Mouse (Mus musculus): ENCODE results near the gene Ano7. TPM values are rescaled to one million over a fixed set of nuclear protein-coding genes. Genes with fewer than 3 reads are reported as not detected.

Ano7 gene
- total and polyA plus RNA-seq, 2 experiments from 2014 or later: 2.2 to 3.0 TPM

DNA sequence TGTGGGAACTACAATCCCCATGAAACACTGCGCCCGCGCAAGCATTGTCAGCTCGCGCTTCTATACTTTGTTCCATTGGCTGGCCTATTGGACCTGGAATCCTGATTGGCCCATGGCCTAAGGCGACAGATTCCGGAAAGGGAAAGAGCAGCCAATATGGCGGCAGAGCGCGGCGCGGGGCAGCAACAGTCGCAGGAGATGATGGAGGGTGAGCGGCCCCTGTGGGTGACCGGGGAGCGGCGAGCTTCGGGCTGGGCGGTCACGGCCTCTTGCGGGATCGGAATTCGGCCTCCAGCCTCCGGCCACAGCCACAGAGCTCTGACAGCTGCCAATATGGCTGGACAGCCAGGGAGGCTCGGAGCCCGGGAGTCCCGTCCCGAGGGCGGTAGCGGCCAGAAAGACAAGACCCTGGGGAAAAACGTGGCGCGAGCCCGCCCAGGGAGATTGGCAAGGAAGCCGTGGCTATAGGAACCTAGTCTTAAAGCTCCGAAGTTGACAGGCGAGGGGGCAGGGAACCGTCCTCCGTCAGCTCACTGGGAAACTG lies 30.2 kb upstream of the Ano7 start:
- no peaks in the 10 kb centered on the region for H3K9me3 ChIP-seq (ENCODE audit: low read length)
- ATAC-seq (ENCODE audit: low FRiP score) (peak; percentile 98), DNase-seq (ENCODE audit: low spot score) (peak; percentile 99)
- peak overlapping the region; percentile 82 for H3K4me3 ChIP-seq (ENCODE audit: low read depth, low read length)
- 0 out of 2 replicates have a peak, but pooled peaks cover 5% of the 10 kb centered on the region for H3K4me1 ChIP-seq (ENCODE audit: insufficient read depth, low read length)
- peak overlapping the region; percentile 49; the same call in 1 of the 2 replicates for H3K27ac ChIP-seq (ENCODE audit: low read depth, low read length)
- no peaks in the 10 kb centered on the region for H3K27me3 ChIP-seq (ENCODE audit: insufficient read depth, low read length)
- peaks cover 12% of the 10 kb centered on the region; the same call in 1 of the 2 replicates for H3K36me3 ChIP-seq (ENCODE audit: insufficient read depth, low read length)
- H3K4me2 ChIP-seq (ENCODE audit: low read depth, low read length, poor library complexity, severe bottlenecking): peak overlapping the region; percentile 93
- peak; percentile 65 for TF ChIP-seq CTCF (IDR thresholded peaks at IDR 0.05)
- WGBS: 1% methylated on average over 38 of the region's 39 CpGs
- peak overlapping the region; percentile 77 for H3K9ac ChIP-seq (replicated peaks; ENCODE audit: low read length, poor library complexity, severe bottlenecking)

DNA sequence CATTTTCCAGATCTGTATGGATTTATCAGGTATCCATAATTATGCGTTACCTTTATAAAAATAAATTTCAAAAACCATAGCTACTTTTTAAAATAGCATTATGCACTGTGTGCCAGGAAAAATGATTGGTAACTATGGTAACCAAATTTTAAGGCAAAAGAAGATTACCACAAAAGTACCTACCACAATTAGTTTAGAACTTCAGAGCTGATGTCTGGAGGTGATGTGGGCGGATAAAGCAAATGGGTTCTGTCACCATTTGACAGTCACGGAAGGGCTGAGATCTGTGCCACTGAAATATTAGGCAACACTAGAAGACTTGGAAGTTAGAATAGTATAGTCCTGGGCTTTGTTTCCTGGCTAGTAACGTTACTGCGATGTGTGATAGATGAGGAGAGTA lies 26.6 kb upstream of the Ano7 start:
- WGBS: 96% methylated on average over 5 of the region's 5 CpGs

GRCm38 (mm10) chr1:93349701-93350100 lies 24.0 kb upstream of the Ano7 start:
- peaks cover 53% of the 10 kb centered on the region for H3K36me3 ChIP-seq (ENCODE audit: insufficient read depth, low read length)

More for the DNA sequence above, 26.6 kb upstream of the Ano7 start:
- H3K27me3 ChIP-seq (ENCODE audit: insufficient read depth, low read length): no peaks in the 10 kb centered on the region
- H3K4me3 ChIP-seq (ENCODE audit: low read depth, low read length): no peak overlapping the region
- H3K9me3 ChIP-seq (ENCODE audit: low read length): no peaks in the 10 kb centered on the region
- 0 out of 2 replicates have a peak, but pooled peaks cover 5% of the 10 kb centered on the region for H3K4me1 ChIP-seq (ENCODE audit: insufficient read depth, low read length)
- no peak overlapping the region for H3K4me2 ChIP-seq (ENCODE audit: low read depth, low read length, poor library complexity, severe bottlenecking)
- ATAC-seq (ENCODE audit: low FRiP score) (no peak), DNase-seq (ENCODE audit: low spot score) (no peak)
- TF ChIP-seq CTCF (IDR thresholded peaks at IDR 0.05): no peak
- peaks cover 31% of the 10 kb centered on the region for H3K36me3 ChIP-seq (ENCODE audit: insufficient read depth, low read length)
- no peak overlapping the region for H3K9ac ChIP-seq (replicated peaks; ENCODE audit: low read length, poor library complexity, severe bottlenecking)
- no peak overlapping the region for H3K27ac ChIP-seq (ENCODE audit: low read depth, low read length)

DNA sequence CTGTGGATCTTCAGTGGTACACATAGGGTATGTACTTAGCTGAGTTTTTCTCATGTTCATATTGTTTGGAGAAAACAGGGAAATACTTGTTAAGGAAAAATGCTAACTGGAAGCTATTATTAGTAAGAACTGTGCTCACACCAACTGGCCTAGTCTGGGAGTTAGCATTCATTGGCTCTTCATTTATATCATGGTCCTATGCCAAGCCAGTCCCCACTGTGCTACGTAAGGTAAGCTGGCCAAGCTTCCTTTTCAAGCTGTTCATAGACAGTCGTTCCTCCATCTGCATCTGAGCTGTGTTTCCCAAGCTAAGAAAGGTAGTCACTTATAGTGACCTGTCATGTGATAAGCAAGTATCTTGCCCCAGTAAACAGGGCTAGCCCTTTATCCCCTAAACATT lies 21.0 kb upstream of the Ano7 start:
- WGBS: 98% methylated on average over 2 of the region's 2 CpGs
- Histone ChIP-seq H3K4me1 (ENCODE audit: insufficient read depth, low read length) (no peaks in the 10 kb centered on the region), H3K9ac (replicated peaks; ENCODE audit: low read length, poor library complexity, severe bottlenecking) (no peak overlapping the region), H3K27ac (ENCODE audit: low read depth, low read length) (no peak overlapping the region), H3K36me3 (ENCODE audit: insufficient read depth, low read length) (peaks cover 67% of the 10 kb centered on the region), H3K4me3 (ENCODE audit: low read depth, low read length) (no peak overlapping the region), H3K9me3 (ENCODE audit: low read length) (no peaks in the 10 kb centered on the region), H3K27me3 (ENCODE audit: insufficient read depth, low read length) (no peaks in the 10 kb centered on the region), H3K4me2 (ENCODE audit: low read depth, low read length, poor library complexity, severe bottlenecking) (no peak overlapping the region)
- DNase-seq (ENCODE audit: low spot score) (no peak), ATAC-seq (ENCODE audit: low FRiP score) (no peak)
- no peak for TF ChIP-seq CTCF (IDR thresholded peaks at IDR 0.05)

More at GRCm38 (mm10) chr1:93349701-93350100, 24.0 kb upstream of the Ano7 start:
- H3K4me1 ChIP-seq (ENCODE audit: insufficient read depth, low read length): no peaks in the 10 kb centered on the region
- H3K27ac ChIP-seq (ENCODE audit: low read depth, low read length): no peak overlapping the region
- no peak for ATAC-seq (ENCODE audit: low FRiP score)
- H3K27me3 ChIP-seq (ENCODE audit: insufficient read depth, low read length): no peaks in the 10 kb centered on the region
- no peak overlapping the region for H3K4me2 ChIP-seq (ENCODE audit: low read depth, low read length, poor library complexity, severe bottlenecking)
- H3K9me3 ChIP-seq (ENCODE audit: low read length): no peaks in the 10 kb centered on the region
- TF ChIP-seq CTCF (IDR thresholded peaks at IDR 0.05): no peak
- no peak for DNase-seq (ENCODE audit: low spot score)
- H3K9ac ChIP-seq (replicated peaks; ENCODE audit: low read length, poor library complexity, severe bottlenecking): no peak overlapping the region
- WGBS: 70% methylated on average over 4 of the region's 4 CpGs
- no peak overlapping the region for H3K4me3 ChIP-seq (ENCODE audit: low read depth, low read length)

- no peak overlapping the region for H3K4me3 ChIP-seq (ENCODE audit: low read depth, low read length)
- H3K27me3 ChIP-seq (ENCODE audit: insufficient read depth, low read length): no peaks in the 10 kb centered on the region
- H3K4me2 ChIP-seq (ENCODE audit: low read depth, low read length, poor library complexity, severe bottlenecking): no peak overlapping the region
- H3K27ac ChIP-seq (ENCODE audit: low read depth, low read length): no peak overlapping the region
- no peaks in the 10 kb centered on the region for H3K4me1 ChIP-seq (ENCODE audit: insufficient read depth, low read length)
- H3K9me3 ChIP-seq (ENCODE audit: low read length): no peaks in the 10 kb centered on the region
- WGBS: 86% methylated on average over 4 of the region's 4 CpGs
- no peak overlapping the region for H3K9ac ChIP-seq (replicated peaks; ENCODE audit: low read length, poor library complexity, severe bottlenecking)
- H3K36me3 ChIP-seq (ENCODE audit: insufficient read depth, low read length): peaks cover 56% of the 10 kb centered on the region
- no peak for ATAC-seq (ENCODE audit: low FRiP score)
- DNase-seq (ENCODE audit: low spot score): no peak
- TF ChIP-seq CTCF (IDR thresholded peaks at IDR 0.05): no peak
Observed at GRCm38 (mm10) chr1:93362661-93363060, 11.1 kb upstream of the Ano7 start.

DNA sequence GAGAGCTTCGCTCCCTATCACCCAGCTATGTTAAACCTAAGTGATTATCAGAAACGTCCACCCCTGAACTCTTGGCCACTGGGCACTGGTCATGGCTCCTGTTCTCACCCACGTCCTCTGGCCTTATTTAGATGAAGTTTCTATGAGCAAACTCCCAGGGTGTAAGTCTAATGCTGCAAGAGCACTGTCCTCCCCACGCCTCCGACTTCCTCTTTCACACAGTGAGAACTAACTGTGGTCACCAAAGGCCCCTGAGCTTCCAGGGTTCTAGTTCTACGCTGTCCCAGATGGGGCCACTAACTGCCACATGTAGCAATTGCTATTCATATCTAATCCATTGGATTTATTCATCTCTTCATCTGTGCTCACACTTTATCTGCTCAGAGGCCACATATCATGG lies 8.1 kb upstream of the Ano7 start:
- no peak overlapping the region for H3K4me3 ChIP-seq (ENCODE audit: low read depth, low read length)
- H3K4me2 ChIP-seq (ENCODE audit: low read depth, low read length, poor library complexity, severe bottlenecking): no peak overlapping the region
- no peak for DNase-seq (ENCODE audit: low spot score)
- no peaks in the 10 kb centered on the region for H3K4me1 ChIP-seq (ENCODE audit: insufficient read depth, low read length)
- H3K27me3 ChIP-seq (ENCODE audit: insufficient read depth, low read length): no peaks in the 10 kb centered on the region
- WGBS: 96% methylated on average over 6 of the region's 6 CpGs
- H3K9ac ChIP-seq (replicated peaks; ENCODE audit: low read length, poor library complexity, severe bottlenecking): no peak overlapping the region
- ATAC-seq (ENCODE audit: low FRiP score): no peak
- H3K9me3 ChIP-seq (ENCODE audit: low read length): no peaks in the 10 kb centered on the region
- TF ChIP-seq CTCF (IDR thresholded peaks at IDR 0.05): no peak
- no peak overlapping the region for H3K27ac ChIP-seq (ENCODE audit: low read depth, low read length)
- peaks cover 44% of the 10 kb centered on the region for H3K36me3 ChIP-seq (ENCODE audit: insufficient read depth, low read length)
